Mouse (Mus musculus) testis, postnatal 10 days (tissue): ENCODE data around the gene 3110009E18Rik.

ENCODE experiments used
- DNase-seq: peaks from one replicate; pipeline ENCODE4 v3.0.0; 2021; ENCODE audit warnings: low spot score

Gene 3110009E18Rik

GRCm38 (mm10) chr1:120195947-120196346, 75.0 kb downstream of the 3110009E18Rik start:
- DNase-seq = no peak

- no peak for DNase-seq
Observed at GRCm38 (mm10) chr1:120196724-120197123, 75.7 kb downstream of the 3110009E18Rik start.

GRCm38 (mm10) chr1:120197189-120197588, 76.2 kb downstream of the 3110009E18Rik start:
- peak; percentile 87 for DNase-seq

GRCm38 (mm10) chr1:120198151-120198550, 77.2 kb downstream of the 3110009E18Rik start:
- no peak for DNase-seq

- no peak for DNase-seq
Observed at GRCm38 (mm10) chr1:120198942-120199341, 78.0 kb downstream of the 3110009E18Rik start.

GRCm38 (mm10) chr1:120202542-120202941, 81.6 kb downstream of the 3110009E18Rik start:
- no peak for DNase-seq

- no peak for DNase-seq
Observed at GRCm38 (mm10) chr1:120203836-120204235, 82.8 kb downstream of the 3110009E18Rik start.

GRCm38 (mm10) chr1:120204834-120205233, 83.8 kb downstream of the 3110009E18Rik start:
- DNase-seq = no peak

- no peak for DNase-seq
Observed at GRCm38 (mm10) chr1:120207568-120207967, 86.6 kb downstream of the 3110009E18Rik start.

- no peak for DNase-seq
Observed at GRCm38 (mm10) chr1:120208502-120209230, 87.7 kb downstream of the 3110009E18Rik start.

- no peak for DNase-seq
Observed at GRCm38 (mm10) chr1:120220841-120221240, 99.9 kb downstream of the 3110009E18Rik start.

- DNase-seq = no peak
Observed at GRCm38 (mm10) chr1:120221285-120221684, 100.3 kb downstream of the 3110009E18Rik start.

GRCm38 (mm10) chr1:120223613-120224012, 102.6 kb downstream of the 3110009E18Rik start:
- no peak for DNase-seq

GRCm38 (mm10) chr1:120229723-120230471, 108.9 kb downstream of the 3110009E18Rik start:
- DNase-seq = no peak

GRCm38 (mm10) chr1:120231334-120231733, 110.3 kb downstream of the 3110009E18Rik start:
- DNase-seq = peak; percentile 57

- DNase-seq = no peak
Observed at GRCm38 (mm10) chr1:120232170-120232569, 111.2 kb downstream of the 3110009E18Rik start.

- no peak for DNase-seq
Observed at GRCm38 (mm10) chr1:120235631-120236215, 114.7 kb downstream of the 3110009E18Rik start.

GRCm38 (mm10) chr1:120236424-120236823, 115.4 kb downstream of the 3110009E18Rik start:
- DNase-seq = no peak

GRCm38 (mm10) chr1:120237068-120237467, 116.1 kb downstream of the 3110009E18Rik start:
- no peak for DNase-seq
